Comparison of ENCODE assay signal across 8 mouse cellular contexts in genomic region chr11:69327157-69327442, GRCm38 (mm10). TPM values are rescaled to one million over a fixed set of nuclear protein-coding genes. Genes with fewer than 3 reads are reported as not detected.
DNase-seq lines count a peak whose midpoint lies in the region; ATAC-seq lines count a peak whose summit lies in the region.

No protein-coding gene starts in this region.

- H3K4me1 ChIP-seq in lung, embryonic 16.5 days (replicated peaks; ENCODE audit: control insufficient read depth, insufficient read depth, low read length): peaks cover 30% of the 10 kb centered on the region
- H3K4me1 ChIP-seq in intestine, embryonic 15.5 days (replicated peaks): peaks cover 39% of the 10 kb centered on the region
- peaks cover 57% of the 10 kb centered on the region for H3K4me1 ChIP-seq in neural tube, embryonic 13.5 days (replicated peaks)

- peak; percentile 56 to 72 for DNase-seq in adrenal gland, adult (ENCODE audit: inconsistent age in 2 of 2, low spot score in 1 of 2)
- no peak for DNase-seq in adrenal gland, postnatal 4 days (ENCODE audit: low spot score in 2 of 2)
- no peak for DNase-seq in lung, postnatal 36 days
- no peak for DNase-seq in layer of hippocampus, postnatal 36 days
- no peak for DNase-seq in layer of hippocampus, adult 9-10 months (ENCODE audit: low spot score)

- no peak overlapping the region for H3K4me3 ChIP-seq in lung, embryonic 16.5 days (ENCODE audit: low read length)
- 0 out of 2 replicates have a peak overlapping the region, but pooled peaks have one; percentile 48 for H3K4me3 ChIP-seq in intestine, embryonic 15.5 days (replicated peaks)
- H3K4me3 ChIP-seq in neural tube, embryonic 13.5 days: peak overlapping the region; percentile 55

- H3K27me3 ChIP-seq in lung, embryonic 16.5 days (ENCODE audit: control insufficient read depth, insufficient read depth, low read depth, low read length): peaks cover 13% of the 10 kb centered on the region
- peaks cover 5% of the 10 kb centered on the region; the same call in 1 of the 2 replicates for H3K27me3 ChIP-seq in intestine, embryonic 15.5 days (replicated peaks)
- peaks cover 34% of the 10 kb centered on the region for H3K27me3 ChIP-seq in neural tube, embryonic 13.5 days

- ATAC-seq in lung, embryonic 16.5 days (ENCODE audit: low read depth): no peak
- ATAC-seq in intestine, embryonic 15.5 days: no peak
- no peak for ATAC-seq in neural tube, embryonic 13.5 days (ENCODE audit: low read depth)

- H3K27ac ChIP-seq in lung, embryonic 16.5 days (ENCODE audit: low read length): no peak overlapping the region
- no peak overlapping the region for H3K27ac ChIP-seq in intestine, embryonic 15.5 days
- no peak overlapping the region for H3K27ac ChIP-seq in neural tube, embryonic 13.5 days (replicated peaks)

- H3K9ac ChIP-seq in lung, embryonic 16.5 days (ENCODE audit: low read length): no peak overlapping the region
- H3K9ac ChIP-seq in intestine, embryonic 15.5 days: no peak overlapping the region
- H3K9ac ChIP-seq in neural tube, embryonic 13.5 days: peak overlapping the region; percentile 86; the same call in 1 of the 2 replicates

- 15% methylated on average over 9 of the region's 9 CpGs for WGBS in lung, embryonic 16.5 days
- WGBS in intestine, embryonic 15.5 days: 20% methylated on average over 9 of the region's 9 CpGs
- 7% methylated on average over 9 of the region's 9 CpGs for WGBS in neural tube, embryonic 13.5 days

- no peaks in the 10 kb centered on the region for H3K36me3 ChIP-seq in lung, embryonic 16.5 days (ENCODE audit: control insufficient read depth, insufficient read depth, low read length)
- no peaks in the 10 kb centered on the region for H3K36me3 ChIP-seq in intestine, embryonic 15.5 days
- no peaks in the 10 kb centered on the region for H3K36me3 ChIP-seq in neural tube, embryonic 13.5 days

- H3K4me2 ChIP-seq in lung, embryonic 16.5 days (ENCODE audit: low read depth, low read length): 0 out of 2 replicates have a peak overlapping the region, but pooled peaks have one; percentile 100
- H3K4me2 ChIP-seq in intestine, embryonic 15.5 days (replicated peaks): peak overlapping the region; percentile 97
- peak overlapping the region; percentile 93 for H3K4me2 ChIP-seq in neural tube, embryonic 13.5 days

- no peaks in the 10 kb centered on the region for H3K9me3 ChIP-seq in lung, embryonic 16.5 days (ENCODE audit: control insufficient read depth, low read length)
- H3K9me3 ChIP-seq in intestine, embryonic 15.5 days: no peaks in the 10 kb centered on the region
- no peaks in the 10 kb centered on the region for H3K9me3 ChIP-seq in neural tube, embryonic 13.5 days

RNA-seq across cellular contexts. Expression of gene Kcnab3, which starts 1.0 kb away (rescaled TPM):
- total RNA-seq in adrenal gland, postnatal 4 days (2021): 10 to 100 TPM in 1 of 2 experiments, 1 to 10 TPM in 1; 9.7 to 10.4 TPM
- polyA plus RNA-seq in lung, embryonic 16.5 days (2015; fragmentation: Nextera tagmentation; extraction: Ambion mirVana): 0.62 and 1.6 TPM in 2 replicates
- polyA plus RNA-seq in intestine, embryonic 15.5 days (2015; fragmentation: Nextera tagmentation; extraction: Ambion mirVana): 2.2 and 2.3 TPM in 2 replicates
- 5.5 and 5.7 TPM in 2 replicates for polyA plus RNA-seq in neural tube, embryonic 13.5 days (2015; fragmentation: Nextera tagmentation; extraction: Ambion mirVana)
- total RNA-seq in layer of hippocampus, postnatal 36 days (2021): 10 to 100 TPM; 21.4 to 21.8 TPM

RNA-seq across cellular contexts. Expression of gene Trappc1, which starts 3.3 kb away (rescaled TPM):
- total RNA-seq in adrenal gland, postnatal 4 days (2021): 10 to 100 TPM; 80.3 to 82.5 TPM
- 159 and 168 TPM in 2 replicates for polyA plus RNA-seq in lung, embryonic 16.5 days (2015; fragmentation: Nextera tagmentation; extraction: Ambion mirVana)
- polyA plus RNA-seq in intestine, embryonic 15.5 days (2015; fragmentation: Nextera tagmentation; extraction: Ambion mirVana): 135 and 147 TPM in 2 replicates
- 225 and 229 TPM in 2 replicates for polyA plus RNA-seq in neural tube, embryonic 13.5 days (2015; fragmentation: Nextera tagmentation; extraction: Ambion mirVana)
- 10 to 100 TPM; 66.5 to 66.6 TPM for total RNA-seq in layer of hippocampus, postnatal 36 days (2021)

RNA-seq across cellular contexts. Expression of gene Cntrob, which starts 3.5 kb away (rescaled TPM):
- 10 to 100 TPM; 17.4 to 17.8 TPM for total RNA-seq in adrenal gland, postnatal 4 days (2021)
- 26.3 and 28.7 TPM in 2 replicates for polyA plus RNA-seq in lung, embryonic 16.5 days (2015; fragmentation: Nextera tagmentation; extraction: Ambion mirVana)
- polyA plus RNA-seq in intestine, embryonic 15.5 days (2015; fragmentation: Nextera tagmentation; extraction: Ambion mirVana): 18.5 and 19.6 TPM in 2 replicates
- 20.9 and 21.0 TPM in 2 replicates for polyA plus RNA-seq in neural tube, embryonic 13.5 days (2015; fragmentation: Nextera tagmentation; extraction: Ambion mirVana)
- 10 to 100 TPM; 15.1 to 15.2 TPM for total RNA-seq in layer of hippocampus, postnatal 36 days (2021)

RNA-seq across cellular contexts. Expression of gene Rnf227, which starts 13.2 kb away (rescaled TPM):
- total RNA-seq in adrenal gland, postnatal 4 days (2021): 10 to 100 TPM in 1 of 2 experiments, 1 to 10 TPM in 1; 9.4 to 10.6 TPM
- 11.0 and 12.6 TPM in 2 replicates for polyA plus RNA-seq in lung, embryonic 16.5 days (2015; fragmentation: Nextera tagmentation; extraction: Ambion mirVana)
- polyA plus RNA-seq in intestine, embryonic 15.5 days (2015; fragmentation: Nextera tagmentation; extraction: Ambion mirVana): 10.8 and 10.9 TPM in 2 replicates
- polyA plus RNA-seq in neural tube, embryonic 13.5 days (2015; fragmentation: Nextera tagmentation; extraction: Ambion mirVana): 131 and 136 TPM in 2 replicates
- 100 to 1,000 TPM; 111 to 119 TPM for total RNA-seq in layer of hippocampus, postnatal 36 days (2021)

RNA-seq across cellular contexts. Expression of gene Chd3, which starts 42.1 kb away (rescaled TPM):
- 100 to 1,000 TPM; 164 to 190 TPM for total RNA-seq in adrenal gland, postnatal 4 days (2021)
- polyA plus RNA-seq in lung, embryonic 16.5 days (2015; fragmentation: Nextera tagmentation; extraction: Ambion mirVana): 56.9 and 60.3 TPM in 2 replicates
- polyA plus RNA-seq in intestine, embryonic 15.5 days (2015; fragmentation: Nextera tagmentation; extraction: Ambion mirVana): 39.9 and 44.1 TPM in 2 replicates
- 82.3 and 84.6 TPM in 2 replicates for polyA plus RNA-seq in neural tube, embryonic 13.5 days (2015; fragmentation: Nextera tagmentation; extraction: Ambion mirVana)
- total RNA-seq in layer of hippocampus, postnatal 36 days (2021): 100 to 1,000 TPM; 537 to 553 TPM

Comparison
In these comparisons a context has a peak if more than half of its experiments do, and no peak if none do; other contexts are left out.
1. DNase-seq: peak in adrenal gland, adult (2 of 2); none in adrenal gland, postnatal 4 days (0 of 2), lung, postnatal 36 days (single experiment), layer of hippocampus, postnatal 36 days (0 of 2) and layer of hippocampus, adult 9-10 months (single experiment).
2. Peak in every context shown above with its lines, with median percentiles within 50 percentile points of each other: H3K4me2 ChIP-seq.